Mouse (Mus musculus) right cerebral cortex, adult 18-20 months (tissue): ENCODE measurements around the gene Src.
"Not testable (repeated sequence)": the region's sequence is repeated elsewhere in the genome, so short reads cannot be mapped to it uniquely, and the experiment has no call there.

ENCODE experiments used
- DNase-seq: peaks from one replicate; pipeline ENCODE4 v3.0.0; 2022; ENCODE audit warnings: mixed read lengths

The Src gene

GRCm38 (mm10) chr2:157418206-157418605, at the start of gene Src:
Gene Src (plus strand): TSS chr2:157418444.
- DNase-seq = no peak

GRCm38 (mm10) chr2:157371696-157372095, 46.5 kb upstream of the Src start:
- no peak for DNase-seq

GRCm38 (mm10) chr2:157373681-157374080, 44.6 kb upstream of the Src start:
- DNase-seq = no peak

- no peak for DNase-seq
These were observed 43.2 kb upstream of the Src start for GRCm38 (mm10) chr2:157375051-157375450.

- DNase-seq = no peak
These were observed 42.2 kb upstream of the Src start for GRCm38 (mm10) chr2:157375794-157376757.

- DNase-seq = no peak
These were observed 41.2 kb upstream of the Src start for GRCm38 (mm10) chr2:157376995-157377394.

GRCm38 (mm10) chr2:157384836-157385235, 33.4 kb upstream of the Src start:
- no peak for DNase-seq

GRCm38 (mm10) chr2:157388901-157389590, 29.2 kb upstream of the Src start:
- not testable (repeated sequence) for DNase-seq

- no peak for DNase-seq
These were observed 28.7 kb upstream of the Src start for GRCm38 (mm10) chr2:157389591-157389921.

- DNase-seq = no peak
These were observed 25.9 kb upstream of the Src start for GRCm38 (mm10) chr2:157392331-157392730.

GRCm38 (mm10) chr2:157393549-157393948, 24.7 kb upstream of the Src start:
- DNase-seq = no peak

- DNase-seq = no peak
These were observed 23.4 kb upstream of the Src start for GRCm38 (mm10) chr2:157394868-157395267.

GRCm38 (mm10) chr2:157395371-157395770, 22.9 kb upstream of the Src start:
- DNase-seq = no peak

- DNase-seq = no peak
These were observed 22.3 kb upstream of the Src start for GRCm38 (mm10) chr2:157395960-157396359.

GRCm38 (mm10) chr2:157397376-157397775, 20.9 kb upstream of the Src start:
- no peak for DNase-seq

GRCm38 (mm10) chr2:157398539-157398938, 19.7 kb upstream of the Src start:
- no peak for DNase-seq

- no peak for DNase-seq
These were observed 18.4 kb upstream of the Src start for GRCm38 (mm10) chr2:157399797-157400196.

GRCm38 (mm10) chr2:157400491-157400890, 17.8 kb upstream of the Src start:
- DNase-seq = no peak

GRCm38 (mm10) chr2:157401261-157401660, 17.0 kb upstream of the Src start:
- DNase-seq = no peak

- peak; percentile 59 for DNase-seq
These were observed 10.6 kb upstream of the Src start for GRCm38 (mm10) chr2:157407596-157407995.

- peak; percentile 89 for DNase-seq
These were observed 8.3 kb upstream of the Src start for GRCm38 (mm10) chr2:157409793-157410533.

GRCm38 (mm10) chr2:157411151-157411693, 7.0 kb upstream of the Src start:
- no peak for DNase-seq

- DNase-seq = no peak
These were observed 5.7 kb upstream of the Src start for GRCm38 (mm10) chr2:157412497-157412896.
